Mouse (Mus musculus) thymus, postnatal 14 days (tissue): ENCODE results near the gene B3galt4.
"Not testable (repeated sequence)": the region's sequence is repeated elsewhere in the genome, so short reads cannot be mapped to it uniquely, and the experiment has no call there.

Source experiments
- DNase-seq: peaks from one replicate; pipeline ENCODE4 v3.0.0; 2021

Gene B3galt4

GRCm38 (mm10) chr17:33965846-33966550, 14.7 kb upstream of the B3galt4 start:
- DNase-seq = no peak

- no peak for DNase-seq
These were observed 14.0 kb upstream of the B3galt4 start for GRCm38 (mm10) chr17:33965082-33965845.

GRCm38 (mm10) chr17:33962876-33963275, 11.6 kb upstream of the B3galt4 start:
- peak; percentile 2 for DNase-seq

GRCm38 (mm10) chr17:33959948-33960347, 8.7 kb upstream of the B3galt4 start:
- peak; percentile 6 for DNase-seq

GRCm38 (mm10) chr17:33959135-33959534, 7.8 kb upstream of the B3galt4 start:
- no peak for DNase-seq

- no peak for DNase-seq
These were observed 7.2 kb upstream of the B3galt4 start for GRCm38 (mm10) chr17:33958451-33958850.

- DNase-seq = no peak
These were observed 6.2 kb upstream of the B3galt4 start for GRCm38 (mm10) chr17:33957493-33957892.

GRCm38 (mm10) chr17:33956336-33956735, 5.0 kb upstream of the B3galt4 start:
- no peak for DNase-seq

- peak; percentile 97 for DNase-seq
These were observed 4.4 kb upstream of the B3galt4 start, which contains the start of the genes Vps52 and Rps18 for GRCm38 (mm10) chr17:33955555-33956214. TSS of gene Vps52 (plus strand) at chr17:33955812. TSS of gene Rps18 (minus strand) at chr17:33956001.

GRCm38 (mm10) chr17:33954646-33955554, 3.6 kb upstream of the B3galt4 start:
- DNase-seq = no peak

GRCm38 (mm10) chr17:33953961-33954565, 2.8 kb upstream of the B3galt4 start:
- DNase-seq = no peak

GRCm38 (mm10) chr17:33953310-33953709, 2.0 kb upstream of the B3galt4 start:
- no peak for DNase-seq

- no peak for DNase-seq
These were observed 1.6 kb upstream of the B3galt4 start for GRCm38 (mm10) chr17:33952879-33953278.

- not testable (repeated sequence) for DNase-seq
These were observed 727 bp upstream of the B3galt4 start for GRCm38 (mm10) chr17:33952015-33952414.

- no peak for DNase-seq
These were observed 1.1 kb downstream of the B3galt4 start for GRCm38 (mm10) chr17:33950131-33950625.

- DNase-seq = no peak
These were observed 2.3 kb downstream of the B3galt4 start for GRCm38 (mm10) chr17:33948905-33949537.

- no peak for DNase-seq
These were observed 3.0 kb downstream of the B3galt4 start for GRCm38 (mm10) chr17:33948090-33948904.

- peak; percentile 70 for DNase-seq
These were observed 3.7 kb downstream of the B3galt4 start for GRCm38 (mm10) chr17:33947430-33948089.

GRCm38 (mm10) chr17:33943454-33943853, 7.8 kb downstream of the B3galt4 start:
- DNase-seq = no peak

- DNase-seq = no peak
These were observed 9.9 kb downstream of the B3galt4 start for GRCm38 (mm10) chr17:33941381-33941780.
